Mouse (Mus musculus) kidney, embryonic 15.5 days (tissue): ENCODE measurements around the gene Mbd6. TPM values are rescaled to one million over a fixed set of nuclear protein-coding genes. Genes with fewer than 3 reads are reported as not detected.

ENCODE experiments used
- ATAC-seq: fragments of 200-750 bp; cut with Nextera tagmentation; replicated peaks from 2 replicates; pipeline ENCODE4 v1.8.0; 2017; ENCODE audit warnings: moderate TSS enrichment; ENCODE audit not compliant: low FRiP score
- H3K27ac ChIP-seq: fragments of 300-500 bp; sonication (generic); 2 replicates; pipeline ENCODE4 v1.5.1; 2015; ENCODE audit warnings: mild to moderate bottlenecking, inconsistent platforms
- H3K27me3 ChIP-seq: fragments of 300-500 bp; sonication (generic); 2 replicates; pipeline ENCODE4 v1.6.1; 2015; ENCODE audit warnings: inconsistent platforms
- H3K36me3 ChIP-seq: fragments of 300-500 bp; sonication (generic); 2 replicates; pipeline ENCODE4 v1.6.1; 2015; ENCODE audit warnings: inconsistent platforms
- H3K4me1 ChIP-seq: fragments of 300-500 bp; sonication (generic); 2 replicates; pipeline ENCODE4 v1.6.1; 2015; ENCODE audit warnings: inconsistent platforms
- H3K4me2 ChIP-seq: fragments of 300-500 bp; sonication (generic); 2 replicates; pipeline ENCODE4 v1.6.1; 2015; ENCODE audit warnings: moderate library complexity, mild to moderate bottlenecking, inconsistent platforms
- H3K4me3 ChIP-seq: fragments of 300-500 bp; sonication (generic); replicated peaks from 2 replicates; pipeline ENCODE4 v1.5.1; 2015; ENCODE audit warnings: mild to moderate bottlenecking, inconsistent platforms
- H3K9ac ChIP-seq: fragments of 300-500 bp; sonication (generic); 2 replicates; pipeline ENCODE4 v1.6.1; 2015; ENCODE audit warnings: mild to moderate bottlenecking, inconsistent platforms
- H3K9me3 ChIP-seq: fragments of 300-500 bp; sonication (generic); replicated peaks from 2 replicates; pipeline ENCODE4 v1.6.1; 2016; ENCODE audit warnings: inconsistent platforms
- WGBS: fragments of 180-500 bp; shearing (Covaris S2); methylation state at CpG from one replicate; pipeline ENCODE4 v1.1.7; 2015; ENCODE audit warnings: mixed read lengths; 5-methylcytosine and 5-hydroxymethylcytosine counted together
- polyA plus RNA-seq: library from polyadenylated mRNA; unstranded; fragments of >200 nt; fragmentation: Nextera tagmentation; extraction: Ambion mirVana; gene quantifications from 2 replicates; pipeline ENCODE4 v1.2.1, GENCODE M21; 2015

Mbd6 gene
- polyA plus RNA-seq, 1 experiment from 2014 or later = 16.1 TPM

DNA sequence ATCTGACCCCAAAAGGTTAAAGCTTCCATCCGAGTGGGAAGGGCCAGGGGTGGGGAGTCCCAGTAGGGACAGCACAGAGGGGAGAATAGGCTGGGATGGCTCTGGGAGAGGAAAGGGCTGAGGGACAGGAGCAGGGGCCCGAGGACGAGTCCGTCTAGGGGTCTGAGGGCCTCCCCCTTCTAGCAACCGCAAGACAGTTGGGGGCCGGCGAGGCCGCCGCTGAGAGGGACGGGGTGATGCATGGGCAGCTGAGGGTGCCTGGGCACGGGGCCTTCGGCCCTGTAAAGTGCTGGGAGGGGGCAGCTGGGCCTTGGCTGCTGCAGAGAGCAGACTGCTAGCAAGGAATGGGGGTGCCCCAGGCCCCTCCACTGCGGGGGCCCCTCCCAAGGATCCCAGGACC is 3.2 kb downstream of the Mbd6 start:
- Histone ChIP-seq H3K36me3 (peaks cover 68% of the 10 kb centered on the region), H3K27ac (no peak overlapping the region), H3K4me1 (peaks cover 48% of the 10 kb centered on the region), H3K4me3 (no peak overlapping the region), H3K4me2 (no peak overlapping the region), H3K9ac (0 out of 2 replicates have a peak overlapping the region, but pooled peaks have one; percentile 36), H3K9me3 (no peaks in the 10 kb centered on the region), H3K27me3 (no peaks in the 10 kb centered on the region)
- ATAC-seq = no peak
- WGBS = 76% methylated on average over 13 of the region's 13 CpGs

DNA sequence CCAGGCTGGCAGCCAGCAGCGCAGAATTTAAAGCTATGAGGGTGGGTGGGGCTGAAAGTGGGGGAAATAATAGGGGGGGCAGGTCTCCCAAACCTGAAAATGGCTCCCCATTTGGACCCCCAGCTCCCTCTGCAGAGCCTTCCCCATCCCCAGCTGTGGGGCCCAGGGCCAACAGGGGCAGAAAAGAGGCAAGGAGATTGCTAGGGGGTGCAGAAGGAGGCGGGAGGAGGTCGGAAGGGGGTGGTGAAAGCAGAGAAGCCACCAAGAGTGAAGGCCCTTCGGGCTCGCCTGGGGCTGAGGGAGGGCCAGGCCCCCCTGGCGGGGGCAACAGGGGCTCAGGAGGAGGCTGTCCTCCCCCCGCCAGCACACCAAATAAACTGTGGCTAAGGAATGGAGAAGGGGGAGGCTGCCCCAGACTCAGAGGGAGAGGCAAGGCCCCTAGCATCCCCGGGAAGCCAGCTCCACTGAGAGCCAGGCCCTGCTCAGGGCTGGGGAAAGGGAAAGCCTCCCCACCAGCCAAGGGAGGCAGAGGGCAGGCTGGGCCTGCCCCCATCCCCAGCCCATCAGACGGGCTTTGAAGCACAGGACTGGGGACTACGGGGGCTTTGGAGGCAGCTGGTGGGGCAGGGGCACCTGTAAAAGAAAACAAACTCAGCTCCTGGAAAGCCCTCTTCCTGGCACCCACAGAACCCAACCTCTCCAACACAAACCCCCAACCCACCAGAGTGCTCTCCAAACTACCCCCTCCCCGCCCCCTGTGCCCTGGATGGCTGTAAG is 3.9 kb downstream of the Mbd6 start:
- H3K9ac ChIP-seq = 0 out of 2 replicates have a peak overlapping the region, but pooled peaks have one; percentile 36
- peaks cover 76% of the 10 kb centered on the region for H3K36me3 ChIP-seq
- no peak overlapping the region for H3K27ac ChIP-seq
- 75% methylated on average over 11 of the region's 11 CpGs for WGBS
- no peak for ATAC-seq
- H3K4me2 ChIP-seq = no peak overlapping the region
- peaks cover 45% of the 10 kb centered on the region for H3K4me1 ChIP-seq
- no peaks in the 10 kb centered on the region for H3K27me3 ChIP-seq
- H3K9me3 ChIP-seq = no peaks in the 10 kb centered on the region
- H3K4me3 ChIP-seq = no peak overlapping the region

DNA sequence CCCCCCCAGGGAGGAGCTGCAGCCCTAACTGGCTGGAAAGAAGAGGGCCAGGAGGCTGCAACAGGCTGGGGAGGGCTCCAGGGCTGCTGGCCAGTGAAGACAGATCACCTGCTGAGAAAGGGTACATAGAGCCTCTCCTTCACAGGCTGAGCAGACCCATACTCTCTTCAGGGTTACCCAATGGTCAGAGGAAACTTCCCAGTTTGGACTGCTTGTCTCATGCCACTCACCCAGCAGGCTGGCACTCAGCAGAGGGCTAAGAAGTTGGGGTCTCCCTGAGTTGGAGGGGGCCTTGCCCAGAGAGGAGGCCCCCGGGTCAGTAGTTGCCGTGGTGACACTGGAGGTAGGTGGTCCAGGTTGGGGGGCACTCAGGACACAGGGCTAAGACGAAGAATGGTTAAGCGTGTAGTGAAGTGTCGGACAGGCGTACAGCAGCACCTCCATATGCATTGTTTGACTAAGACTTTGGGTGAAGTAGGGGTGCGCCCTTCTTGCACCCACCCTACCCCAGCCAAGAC is 4.7 kb downstream of the Mbd6 start:
- H3K4me1 ChIP-seq = peaks cover 38% of the 10 kb centered on the region
- 94% methylated on average over 7 of the region's 7 CpGs for WGBS
- H3K9me3 ChIP-seq = no peaks in the 10 kb centered on the region
- no peak overlapping the region for H3K4me2 ChIP-seq
- no peak overlapping the region for H3K9ac ChIP-seq
- ATAC-seq = no peak
- H3K4me3 ChIP-seq = no peak overlapping the region
- H3K27me3 ChIP-seq = no peaks in the 10 kb centered on the region
- peaks cover 83% of the 10 kb centered on the region for H3K36me3 ChIP-seq
- H3K27ac ChIP-seq = no peak overlapping the region

DNA sequence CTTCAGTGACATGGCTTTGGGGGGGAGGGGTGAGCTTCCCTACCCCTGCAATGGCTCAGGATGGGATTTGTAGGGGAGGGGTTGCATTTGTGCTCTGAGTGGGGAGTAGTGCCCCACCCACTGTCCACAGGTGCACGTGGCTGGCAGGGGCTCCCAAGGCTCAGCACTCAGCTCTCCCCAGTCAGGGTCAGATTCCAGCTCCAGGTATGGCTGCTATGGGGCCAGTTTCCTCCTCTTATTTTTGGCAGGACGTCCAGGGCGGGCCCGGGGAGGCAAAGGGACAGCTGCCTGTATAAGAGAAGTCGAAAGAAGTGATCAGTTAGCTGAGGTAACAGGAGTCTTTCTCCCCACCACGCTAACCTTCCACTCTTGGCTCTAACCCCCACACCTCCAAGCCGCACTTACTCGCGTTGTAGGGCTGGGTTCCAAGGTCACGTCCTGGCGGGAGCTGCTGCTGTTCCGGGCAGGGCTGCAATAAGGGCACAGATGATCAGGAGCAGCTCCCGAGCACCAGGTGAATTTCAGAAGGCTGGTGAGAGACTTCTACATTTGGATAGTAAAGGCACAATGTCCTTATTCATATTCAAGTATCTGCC is 6.1 kb downstream of the Mbd6 start:
- H3K4me1 ChIP-seq = peaks cover 33% of the 10 kb centered on the region
- WGBS = 74% methylated on average over 13 of the region's 13 CpGs
- H3K9me3 ChIP-seq = no peaks in the 10 kb centered on the region
- no peaks in the 10 kb centered on the region for H3K27me3 ChIP-seq
- no peak overlapping the region for H3K4me2 ChIP-seq
- no peak for ATAC-seq
- H3K36me3 ChIP-seq = peaks cover 98% of the 10 kb centered on the region
- H3K4me3 ChIP-seq = no peak overlapping the region
- no peak overlapping the region for H3K9ac ChIP-seq
- H3K27ac ChIP-seq = no peak overlapping the region

DNA sequence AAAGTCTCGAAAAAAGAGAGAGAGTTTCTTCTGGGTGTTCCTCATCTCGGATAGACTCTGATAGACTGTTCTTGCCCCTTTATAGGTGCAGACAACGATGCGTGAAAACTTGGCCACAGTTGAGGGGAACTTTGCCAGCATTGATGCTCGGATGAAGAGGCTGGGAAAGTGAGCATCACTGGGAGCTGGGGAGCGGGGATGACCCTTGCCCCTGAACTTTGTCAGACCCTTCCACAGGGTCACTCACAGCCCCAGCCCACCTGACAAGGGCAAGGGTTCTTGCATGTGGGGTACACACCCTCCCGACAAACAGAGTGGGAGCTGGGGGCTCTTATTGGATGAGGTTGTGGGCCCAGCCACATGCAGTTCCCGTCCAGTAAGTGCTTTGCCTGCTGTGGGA is 7.5 kb downstream of the Mbd6 start:
- Histone ChIP-seq H3K4me1 (peaks cover 19% of the 10 kb centered on the region), H3K4me2 (no peak overlapping the region), H3K9ac (no peak overlapping the region), H3K27ac (no peak overlapping the region), H3K4me3 (no peak overlapping the region), H3K27me3 (no peaks in the 10 kb centered on the region), H3K9me3 (no peaks in the 10 kb centered on the region), H3K36me3 (peaks cover 100% of the 10 kb centered on the region)
- ATAC-seq = no peak
- 85% methylated on average over 8 of the region's 8 CpGs for WGBS

DNA sequence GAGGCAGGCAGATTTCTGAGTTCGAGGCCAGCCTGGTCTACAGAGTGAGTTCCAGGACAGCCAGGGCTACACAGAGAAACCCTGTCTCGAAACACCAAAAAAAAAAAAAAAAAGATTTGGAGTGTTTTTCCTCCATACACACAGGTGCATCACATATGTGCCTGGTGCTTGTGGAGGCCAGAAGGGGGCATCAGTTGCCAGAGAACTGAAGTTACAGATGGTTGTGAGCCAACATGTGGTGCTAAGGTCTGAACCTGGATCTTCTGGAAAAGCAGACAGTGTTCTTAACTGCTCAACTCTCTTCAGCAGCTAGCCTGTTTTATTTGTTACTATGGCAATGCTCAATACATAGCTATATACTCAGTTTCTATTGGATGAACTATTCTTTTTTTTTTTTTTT is 9.1 kb downstream of the Mbd6 start:
- H3K9ac ChIP-seq = no peak overlapping the region
- no peak overlapping the region for H3K27ac ChIP-seq
- no peaks in the 10 kb centered on the region for H3K9me3 ChIP-seq
- H3K36me3 ChIP-seq = peaks cover 100% of the 10 kb centered on the region
- 0 out of 2 replicates have a peak, but pooled peaks cover 4% of the 10 kb centered on the region for H3K4me1 ChIP-seq
- no peak overlapping the region for H3K4me3 ChIP-seq
- no peak for ATAC-seq
- 93% methylated on average over 2 of the region's 2 CpGs for WGBS
- no peak overlapping the region for H3K4me2 ChIP-seq
- H3K27me3 ChIP-seq = no peaks in the 10 kb centered on the region

DNA sequence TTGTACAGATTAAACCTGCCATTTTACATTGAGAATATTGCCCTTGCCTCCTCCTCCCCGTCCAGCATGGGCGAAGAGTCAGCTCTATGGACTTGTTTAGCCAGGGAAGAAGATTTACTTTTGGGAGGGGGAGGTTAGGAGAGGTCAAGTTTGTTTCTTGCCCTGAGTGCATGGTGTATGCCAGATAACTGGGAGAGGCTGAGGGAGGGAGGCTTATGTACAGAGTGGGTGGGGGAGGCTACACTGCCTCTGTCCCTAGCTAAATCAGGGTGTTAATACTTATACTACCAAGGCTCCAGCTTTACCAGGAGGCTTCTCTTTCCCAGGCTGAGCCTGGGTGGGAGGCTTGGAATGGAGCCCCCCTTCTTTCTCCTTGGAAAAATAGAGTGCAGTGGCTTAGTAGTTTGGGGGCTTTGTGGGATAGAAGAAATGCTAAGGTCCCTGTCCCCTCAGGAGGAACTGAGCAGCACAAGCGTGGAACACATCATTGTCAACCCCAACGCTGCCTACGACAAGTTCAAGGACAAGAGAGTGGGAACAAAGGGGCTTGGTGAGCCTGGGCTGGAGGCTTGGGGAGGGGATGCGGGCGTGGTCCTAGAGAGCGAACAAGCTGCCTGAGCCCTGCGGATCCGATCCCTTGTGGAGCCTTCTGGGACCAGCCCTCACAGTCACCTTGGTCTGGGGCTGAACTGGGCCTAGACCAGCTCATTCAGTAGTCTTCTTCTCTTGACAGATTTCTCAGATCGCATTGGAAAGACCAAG is 14.4 kb downstream of the Mbd6 start:
- H3K36me3 ChIP-seq = peaks cover 96% of the 10 kb centered on the region
- ATAC-seq = no peak

DNA sequence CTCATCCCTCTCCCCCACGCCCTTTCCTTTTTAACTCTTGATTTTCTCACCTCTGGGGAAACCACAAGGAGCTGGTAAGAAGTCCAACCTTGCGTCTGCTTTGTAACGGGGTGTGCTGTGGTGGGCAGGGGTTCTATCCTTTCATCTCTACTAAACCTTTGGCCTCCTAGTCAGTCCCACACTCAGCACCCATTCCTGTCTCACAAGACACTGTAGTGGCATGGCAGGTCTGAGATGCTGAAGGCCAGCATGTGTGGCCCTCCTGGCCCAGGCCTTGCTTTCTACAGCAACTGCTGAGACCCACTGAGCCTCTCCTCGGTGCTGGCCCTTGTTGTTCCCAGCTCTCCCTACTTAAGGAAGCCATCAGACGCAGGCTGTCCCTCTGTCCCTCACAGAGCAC is 16.4 kb downstream of the Mbd6 start:
- H3K27me3 ChIP-seq = no peaks in the 10 kb centered on the region
- no peak overlapping the region for H3K27ac ChIP-seq
- H3K9me3 ChIP-seq = no peaks in the 10 kb centered on the region
- no peak overlapping the region for H3K9ac ChIP-seq
- no peak overlapping the region for H3K4me2 ChIP-seq
- peaks cover 90% of the 10 kb centered on the region for H3K36me3 ChIP-seq
- 90% methylated on average over 5 of the region's 5 CpGs for WGBS
- H3K4me1 ChIP-seq = peaks cover 12% of the 10 kb centered on the region
- ATAC-seq = no peak
- no peak overlapping the region for H3K4me3 ChIP-seq

More for the DNA sequence above, 14.4 kb downstream of the Mbd6 start:
- no peak overlapping the region for H3K4me3 ChIP-seq
- WGBS = 87% methylated on average over 11 of the region's 11 CpGs
- no peak overlapping the region for H3K27ac ChIP-seq
- H3K9ac ChIP-seq = no peak overlapping the region
- peaks cover 2% of the 10 kb centered on the region; the same call in 1 of the 2 replicates for H3K4me1 ChIP-seq
- H3K4me2 ChIP-seq = no peak overlapping the region
- H3K27me3 ChIP-seq = no peaks in the 10 kb centered on the region
- H3K9me3 ChIP-seq = no peaks in the 10 kb centered on the region

DNA sequence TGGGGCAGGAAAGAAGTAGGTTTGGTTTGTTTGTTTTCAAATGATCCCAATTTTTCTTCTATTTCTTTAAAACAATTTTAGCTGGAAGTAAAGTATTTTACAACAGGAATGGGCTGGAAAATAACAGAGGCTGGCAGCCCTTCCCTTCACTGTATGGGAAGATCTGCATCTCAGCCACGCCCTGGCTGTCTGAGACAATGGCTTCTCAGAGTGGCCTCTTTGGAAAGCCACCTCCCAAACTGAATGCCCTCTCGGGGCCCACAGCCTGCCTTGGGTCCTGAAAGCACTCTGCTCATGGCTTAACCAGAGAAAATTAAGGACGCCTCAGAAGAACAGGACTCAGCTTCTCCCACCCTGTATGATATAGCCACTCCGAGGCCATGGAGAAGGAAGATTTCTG is 18.9 kb downstream of the Mbd6 start:
- H3K4me2 ChIP-seq = no peak overlapping the region
- peaks cover 65% of the 10 kb centered on the region for H3K36me3 ChIP-seq
- ATAC-seq = no peak
- H3K4me1 ChIP-seq = peaks cover 20% of the 10 kb centered on the region
- no peak overlapping the region for H3K9ac ChIP-seq
- H3K27me3 ChIP-seq = peaks cover 5% of the 10 kb centered on the region; the same call in 1 of the 2 replicates
- 83% methylated on average over 4 of the region's 4 CpGs for WGBS
- H3K27ac ChIP-seq = no peak overlapping the region
- H3K9me3 ChIP-seq = no peaks in the 10 kb centered on the region
- no peak overlapping the region for H3K4me3 ChIP-seq

DNA sequence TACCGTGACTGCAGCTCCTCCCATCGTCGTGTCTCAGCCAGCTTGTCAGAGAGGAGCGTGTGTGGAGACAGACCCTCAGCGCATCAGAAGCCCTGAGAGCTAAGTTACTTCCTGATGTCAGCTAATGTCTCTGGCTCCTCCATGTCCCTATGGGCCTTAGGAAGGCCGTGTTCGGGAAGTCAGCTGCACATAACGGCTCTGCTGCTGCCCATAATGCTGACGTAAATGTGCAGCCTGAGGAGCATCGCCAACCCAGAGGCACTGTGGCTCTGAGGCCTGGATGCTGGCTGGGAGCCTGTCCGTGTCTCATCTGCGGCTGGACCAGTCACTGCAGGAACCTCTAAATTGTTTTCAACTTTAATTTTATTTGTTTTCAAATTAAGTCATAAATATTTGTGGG is 19.8 kb downstream of the Mbd6 start:
- ATAC-seq = no peak
- Histone ChIP-seq H3K27me3 (peaks cover 12% of the 10 kb centered on the region), H3K4me2 (no peak overlapping the region), H3K9ac (no peak overlapping the region), H3K9me3 (no peaks in the 10 kb centered on the region), H3K4me1 (peaks cover 20% of the 10 kb centered on the region), H3K4me3 (no peak overlapping the region), H3K36me3 (peaks cover 57% of the 10 kb centered on the region), H3K27ac (no peak overlapping the region)
- WGBS = 84% methylated on average over 12 of the region's 12 CpGs

DNA sequence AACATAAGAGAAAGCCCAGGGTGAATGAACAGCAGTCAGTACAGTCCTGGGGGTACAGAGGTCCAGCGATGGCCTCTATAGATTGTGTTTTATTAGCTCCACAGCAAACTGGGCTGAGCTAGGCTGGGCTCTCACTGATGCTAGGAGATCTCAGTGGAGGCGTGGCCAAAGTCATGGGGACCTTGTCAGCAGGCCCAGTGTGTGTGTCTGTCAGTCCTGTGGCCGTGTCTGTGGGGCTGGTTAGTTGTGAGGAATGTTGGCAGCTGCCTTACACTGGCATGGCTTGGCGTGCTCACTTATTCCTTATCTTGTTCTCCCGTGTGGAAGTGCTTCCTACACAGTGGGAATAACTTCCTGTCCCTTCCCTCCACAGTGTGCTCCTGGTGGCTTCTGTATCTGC is 20.4 kb downstream of the Mbd6 start:
- no peak overlapping the region for H3K9ac ChIP-seq
- no peak overlapping the region for H3K4me2 ChIP-seq
- no peaks in the 10 kb centered on the region for H3K9me3 ChIP-seq
- 83% methylated on average over 5 of the region's 5 CpGs for WGBS
- H3K27me3 ChIP-seq = peaks cover 18% of the 10 kb centered on the region
- no peak for ATAC-seq
- no peak overlapping the region for H3K27ac ChIP-seq
- peaks cover 54% of the 10 kb centered on the region for H3K36me3 ChIP-seq
- peaks cover 20% of the 10 kb centered on the region for H3K4me1 ChIP-seq
- H3K4me3 ChIP-seq = no peak overlapping the region

DNA sequence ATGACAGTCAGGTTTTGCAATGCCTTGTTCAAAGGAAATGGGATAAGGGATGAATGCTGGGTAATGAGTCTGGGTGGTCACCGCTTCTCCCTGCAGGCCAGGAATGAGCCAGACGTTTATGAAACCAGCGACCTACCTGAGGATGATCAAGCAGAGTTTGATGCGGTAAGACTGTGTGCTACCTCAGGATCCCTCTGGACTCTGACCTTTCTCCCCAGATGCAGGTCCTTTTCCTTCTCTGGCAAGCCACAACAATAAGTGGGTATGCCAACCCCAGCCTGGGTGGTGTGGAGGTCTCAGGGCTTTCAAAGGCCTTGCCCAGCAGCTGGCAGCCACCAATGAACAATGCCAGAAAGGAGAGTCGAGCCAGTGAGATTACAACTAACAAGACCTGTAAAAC is 21.5 kb downstream of the Mbd6 start:
- Histone ChIP-seq H3K4me3 (peak overlapping the region; percentile 93), H3K4me2 (peak overlapping the region; percentile 61), H3K27ac (no peak overlapping the region), H3K9ac (peak overlapping the region; percentile 100), H3K27me3 (peaks cover 29% of the 10 kb centered on the region), H3K36me3 (peaks cover 43% of the 10 kb centered on the region), H3K4me1 (peaks cover 28% of the 10 kb centered on the region), H3K9me3 (no peaks in the 10 kb centered on the region)
- ATAC-seq = no peak
- WGBS = 72% methylated on average over 5 of the region's 5 CpGs
